Mouse (Mus musculus) hindbrain, embryonic 16.5 days (tissue): ENCODE results near the gene Srms. TPM values are rescaled to one million over a fixed set of nuclear protein-coding genes. Genes with fewer than 3 reads are reported as not detected.

Experiments used
- ATAC-seq: fragments of 200-750 bp; cut with Nextera tagmentation; 2 replicates; pipeline ENCODE4 v1.8.0; 2017; ENCODE audit warnings: moderate TSS enrichment, moderate library complexity
- H3K27ac ChIP-seq: fragments of 300-500 bp; sonication (generic); 2 replicates; pipeline ENCODE4 v1.5.1; 2014; ENCODE audit warnings: low read depth, mild to moderate bottlenecking, control low read depth, low read length, moderate library complexity
- H3K27me3 ChIP-seq: fragments of 300-500 bp; sonication (generic); replicated peaks from 2 replicates; pipeline ENCODE4 v1.6.1; 2014; ENCODE audit warnings: low read length; ENCODE audit not compliant: control insufficient read depth, insufficient read depth
- H3K36me3 ChIP-seq: fragments of 300-500 bp; sonication (generic); 2 replicates; pipeline ENCODE4 v1.6.1; 2014; ENCODE audit warnings: mild to moderate bottlenecking, low read length, moderate library complexity, mixed read lengths; ENCODE audit not compliant: control insufficient read depth, insufficient read depth
- H3K4me1 ChIP-seq: fragments of 300-500 bp; sonication (generic); 2 replicates; pipeline ENCODE4 v1.6.1; 2014; ENCODE audit warnings: low read depth, low read length; ENCODE audit not compliant: control insufficient read depth, insufficient read depth
- H3K4me2 ChIP-seq: fragments of 300-500 bp; sonication (generic); 2 replicates; pipeline ENCODE4 v1.6.1; 2014; ENCODE audit warnings: mild to moderate bottlenecking, low read length, control low read depth, moderate library complexity
- H3K4me3 ChIP-seq: fragments of 300-500 bp; sonication (generic); 2 replicates; pipeline ENCODE4 v1.5.1; 2014; ENCODE audit warnings: mild to moderate bottlenecking, low read length, control low read depth, moderate library complexity
- H3K9ac ChIP-seq: fragments of 300-500 bp; sonication (generic); 2 replicates; pipeline ENCODE4 v1.6.1; 2014; ENCODE audit warnings: low read depth, mild to moderate bottlenecking, control low read depth, low read length, moderate library complexity
- H3K9me3 ChIP-seq: fragments of 300-500 bp; sonication (generic); 2 replicates; pipeline ENCODE4 v1.6.1; 2014; ENCODE audit warnings: mild to moderate bottlenecking, low read length, moderate library complexity; ENCODE audit not compliant: control insufficient read depth
- WGBS: fragments of 180-500 bp; shearing (Covaris S2); extraction: QIAGEN DNeasy Blood & Tissue Kit; methylation state at CpG from one replicate; pipeline ENCODE4 v1.1.7; 2014; 5-methylcytosine and 5-hydroxymethylcytosine counted together
- polyA plus RNA-seq: library from polyadenylated mRNA; unstranded; fragments of >200 nt; fragmentation: Nextera tagmentation; extraction: Ambion mirVana; gene quantifications from 2 replicates; pipeline ENCODE4 v1.2.1, GENCODE M21; 2015

Srms gene
- polyA plus RNA-seq, 1 experiment from 2014 or later = 0.21 TPM

DNA sequence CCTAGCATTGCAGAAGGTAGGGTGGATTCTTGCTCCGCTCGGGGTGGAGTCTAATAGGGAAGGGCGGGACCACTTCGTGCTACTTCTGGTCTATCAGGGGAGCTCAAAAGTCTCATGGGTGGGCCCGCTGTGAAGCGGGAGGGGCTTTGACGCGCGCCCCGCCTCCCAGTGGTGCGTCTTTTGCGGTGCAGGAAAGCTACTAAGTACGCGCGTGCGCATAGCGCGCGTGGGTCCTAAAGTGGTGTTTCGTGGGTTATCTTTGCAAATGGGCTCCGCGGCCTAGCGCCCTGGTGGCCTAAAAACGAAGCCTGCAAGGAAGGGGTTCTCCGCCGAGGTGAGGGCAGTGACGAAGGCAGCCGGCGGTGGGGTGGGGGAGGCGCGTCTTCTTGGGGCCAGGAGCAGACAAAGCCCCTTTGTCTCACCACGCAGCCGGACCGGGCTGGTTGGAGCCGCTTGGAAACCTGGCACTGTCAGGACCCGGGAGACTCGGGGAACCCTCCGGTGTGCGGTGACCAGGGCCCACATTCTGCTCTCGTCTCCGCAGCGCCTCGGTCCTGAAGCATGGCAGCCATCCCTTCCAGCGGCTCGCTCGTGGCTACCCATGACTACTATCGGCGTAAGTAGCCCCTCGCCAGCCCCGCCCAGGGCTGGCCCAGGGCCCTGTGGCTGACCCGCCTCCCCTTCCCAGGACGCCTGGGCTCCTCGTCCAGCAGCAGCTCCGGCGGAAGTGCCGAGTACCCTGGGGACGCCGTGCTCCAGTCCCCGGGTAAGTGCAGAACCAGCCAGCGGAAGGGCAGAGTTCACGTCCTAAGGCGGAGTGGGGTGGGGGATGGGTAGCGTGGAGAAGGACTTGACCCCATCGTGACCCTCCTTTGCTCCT is 25.6 kb downstream of the Srms start, which contains the start of gene Ppdpf:
TSS of gene Ppdpf (plus strand) at position 127 of the 880 bp plus-strand sequence.
- peak; percentile 92 for ATAC-seq
- under 1% methylated on average over 64 of the region's 64 CpGs for WGBS

DNA sequence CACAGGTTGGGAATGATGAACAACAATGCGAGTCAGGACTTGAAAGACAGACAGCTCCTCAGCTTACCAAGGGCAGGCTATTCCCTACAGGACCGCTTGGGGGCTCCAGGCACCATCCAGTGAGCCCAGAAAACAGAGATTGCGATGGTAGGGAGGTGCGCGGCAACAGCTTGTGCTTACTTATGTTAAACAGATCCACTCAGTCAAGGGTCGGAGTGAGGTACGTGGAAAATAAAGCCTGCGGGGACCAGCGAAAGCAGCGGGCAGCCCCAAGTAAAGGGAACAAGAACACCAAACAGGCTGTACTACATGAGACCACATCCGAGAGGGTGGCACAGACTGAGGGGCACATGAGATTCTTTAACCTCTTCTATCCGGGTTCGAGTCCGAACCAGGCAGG is 26.4 kb downstream of the Srms start:
- Histone ChIP-seq H3K9me3 (no peaks in the 10 kb centered on the region), H3K4me3 (peak overlapping the region; percentile 71), H3K4me1 (peaks cover 8% of the 10 kb centered on the region), H3K4me2 (peak overlapping the region; percentile 72), H3K27ac (peak overlapping the region; percentile 96), H3K27me3 (no peaks in the 10 kb centered on the region), H3K9ac (peak overlapping the region; percentile 94), H3K36me3 (peaks cover 6% of the 10 kb centered on the region; the same call in 1 of the 2 replicates)
- ATAC-seq = peak; percentile 82
- WGBS = 2% methylated on average over 14 of the region's 14 CpGs

More for the DNA sequence above, 25.6 kb downstream of the Srms start, which contains the start of gene Ppdpf:
- Histone ChIP-seq H3K36me3 (peaks cover 6% of the 10 kb centered on the region; the same call in 1 of the 2 replicates), H3K27ac (peak within 1 kb of the TSS; percentile 96), H3K4me1 (peaks cover 8% of the 10 kb centered on the region), H3K27me3 (no peaks in the 10 kb centered on the region), H3K9ac (peak within 1 kb of the TSS; percentile 94), H3K4me2 (peak within 1 kb of the TSS; percentile 72), H3K4me3 (peak within 1 kb of the TSS; percentile 71), H3K9me3 (no peaks in the 10 kb centered on the region)

DNA sequence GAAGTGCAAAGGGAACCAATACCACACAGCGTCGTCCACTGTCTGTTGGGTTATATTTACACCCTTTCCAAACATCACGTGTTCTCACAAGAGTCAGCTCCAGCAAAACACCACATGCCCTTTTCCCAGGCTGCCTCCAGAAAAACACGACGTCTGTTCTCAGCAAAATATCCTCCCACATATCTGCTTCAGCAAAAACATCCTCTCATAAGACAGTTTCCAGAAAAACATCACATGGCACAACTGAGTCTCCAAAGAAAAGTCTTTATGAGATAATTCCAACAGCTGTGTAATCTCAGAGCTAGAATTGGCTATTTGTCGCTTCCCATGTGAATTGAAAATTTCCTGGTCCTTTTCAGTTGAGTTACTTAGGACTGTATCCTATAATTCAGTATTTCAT is 32.1 kb downstream of the Srms start:
- Histone ChIP-seq H3K9ac (no peak overlapping the region), H3K27me3 (0 out of 2 replicates have a peak, but pooled peaks cover 3% of the 10 kb centered on the region), H3K9me3 (no peaks in the 10 kb centered on the region), H3K36me3 (no peaks in the 10 kb centered on the region), H3K27ac (no peak overlapping the region), H3K4me1 (no peaks in the 10 kb centered on the region), H3K4me3 (no peak overlapping the region), H3K4me2 (no peak overlapping the region)
- WGBS = 84% methylated on average over 6 of the region's 6 CpGs
- ATAC-seq = no peak

DNA sequence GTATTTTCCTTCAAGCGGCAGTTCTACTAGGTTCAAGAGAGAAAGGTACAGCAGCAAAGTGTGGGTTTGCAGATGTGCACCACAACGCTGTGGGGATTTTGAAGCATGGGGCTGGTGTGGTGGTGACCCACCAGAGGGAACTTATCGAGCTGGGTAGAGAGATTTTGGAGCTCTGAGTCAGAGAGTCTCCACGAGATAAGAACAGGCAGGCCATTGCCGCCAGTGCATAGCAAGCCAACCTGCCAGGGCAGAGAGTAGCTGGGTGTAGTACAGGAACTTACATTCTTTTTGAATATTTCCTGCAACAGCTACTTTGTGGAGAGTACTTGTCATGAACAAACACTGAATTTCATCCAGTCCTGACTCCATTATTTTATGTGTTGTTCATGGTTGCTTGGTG is 34.5 kb downstream of the Srms start:
- H3K27me3 ChIP-seq = 0 out of 2 replicates have a peak, but pooled peaks cover 3% of the 10 kb centered on the region
- no peak for ATAC-seq
- no peak overlapping the region for H3K4me2 ChIP-seq
- H3K4me3 ChIP-seq = no peak overlapping the region
- H3K9me3 ChIP-seq = no peaks in the 10 kb centered on the region
- no peaks in the 10 kb centered on the region for H3K4me1 ChIP-seq
- WGBS = 90% methylated on average over 5 of the region's 5 CpGs
- H3K9ac ChIP-seq = no peak overlapping the region
- H3K36me3 ChIP-seq = no peaks in the 10 kb centered on the region
- H3K27ac ChIP-seq = no peak overlapping the region

DNA sequence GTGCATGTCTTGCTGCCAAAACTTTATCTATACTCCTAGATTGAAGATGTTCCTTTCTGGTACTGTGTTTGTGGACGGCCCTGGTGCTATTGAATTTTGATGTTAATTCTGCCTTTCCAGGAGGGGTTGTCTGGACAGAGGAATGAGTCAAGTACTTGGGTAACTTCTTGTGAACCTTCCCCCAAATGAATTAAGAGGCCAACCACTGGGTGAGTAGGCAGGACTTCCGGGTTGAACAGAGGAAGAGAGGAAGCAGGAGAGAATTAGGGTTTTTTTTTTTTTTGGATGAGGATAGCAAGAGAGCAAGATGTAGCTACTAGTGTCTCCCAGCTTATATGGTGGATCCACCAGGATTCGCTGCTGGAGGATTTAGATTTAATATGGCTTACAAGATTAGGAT is 35.0 kb downstream of the Srms start:
- Histone ChIP-seq H3K9me3 (no peaks in the 10 kb centered on the region), H3K27ac (no peak overlapping the region), H3K9ac (no peak overlapping the region), H3K27me3 (0 out of 2 replicates have a peak, but pooled peaks cover 3% of the 10 kb centered on the region), H3K4me3 (no peak overlapping the region), H3K36me3 (no peaks in the 10 kb centered on the region), H3K4me1 (no peaks in the 10 kb centered on the region), H3K4me2 (no peak overlapping the region)
- 81% methylated on average over 3 of the region's 3 CpGs for WGBS
- no peak for ATAC-seq

DNA sequence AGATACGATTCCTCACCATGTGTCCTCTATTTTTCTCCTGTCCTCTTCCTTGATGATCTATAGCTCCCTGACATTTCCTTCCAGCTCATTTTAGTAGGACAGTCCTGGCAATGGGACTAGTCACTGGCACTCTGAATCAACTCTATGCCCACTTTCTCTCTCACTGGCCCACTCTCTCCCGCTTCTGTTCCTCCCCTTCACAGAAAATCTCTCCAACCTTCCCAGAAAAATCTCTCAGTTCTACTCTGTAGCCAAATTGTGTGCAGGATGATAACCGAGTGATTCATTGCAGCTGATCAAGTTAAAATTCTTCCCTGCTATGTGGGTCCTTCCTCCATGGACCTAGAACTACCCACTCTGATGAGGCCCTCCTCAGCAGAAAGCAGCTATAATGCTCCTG is 38.3 kb downstream of the Srms start:
- no peaks in the 10 kb centered on the region for H3K9me3 ChIP-seq
- no peak overlapping the region for H3K9ac ChIP-seq
- H3K27me3 ChIP-seq = no peaks in the 10 kb centered on the region
- 85% methylated on average over 3 of the region's 3 CpGs for whole genome bisulfite sequencing
- no peaks in the 10 kb centered on the region for H3K4me1 ChIP-seq
- H3K36me3 ChIP-seq = no peaks in the 10 kb centered on the region
- H3K4me3 ChIP-seq = no peak overlapping the region
- H3K27ac ChIP-seq = no peak overlapping the region
- no peak overlapping the region for H3K4me2 ChIP-seq
- no peak for ATAC-seq

DNA sequence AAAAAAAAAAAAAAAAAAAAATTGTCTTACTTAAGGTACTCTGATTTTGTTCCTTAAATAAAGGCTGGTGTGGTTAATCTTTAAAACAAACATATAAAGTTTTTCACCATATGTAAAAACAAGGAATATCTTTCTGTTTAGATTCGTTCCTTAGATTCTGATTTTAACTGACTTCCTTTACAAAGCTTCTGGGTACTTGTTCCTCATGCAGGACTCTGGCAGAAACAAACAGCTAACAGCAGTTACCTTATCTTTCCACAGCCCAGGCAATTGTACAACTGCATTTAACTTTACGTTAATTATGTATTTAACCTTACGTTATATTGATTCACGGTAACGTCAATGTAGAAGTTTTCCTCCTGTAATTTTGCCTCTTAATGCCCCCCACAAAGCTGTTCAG is 46.5 kb downstream of the Srms start:
- Histone ChIP-seq H3K9ac (no peak overlapping the region), H3K9me3 (no peaks in the 10 kb centered on the region), H3K27ac (no peak overlapping the region), H3K27me3 (no peaks in the 10 kb centered on the region), H3K4me2 (no peak overlapping the region), H3K4me3 (no peak overlapping the region), H3K4me1 (no peaks in the 10 kb centered on the region), H3K36me3 (no peaks in the 10 kb centered on the region)
- WGBS = 84% methylated on average over 5 of the region's 5 CpGs
- no peak for ATAC-seq

DNA sequence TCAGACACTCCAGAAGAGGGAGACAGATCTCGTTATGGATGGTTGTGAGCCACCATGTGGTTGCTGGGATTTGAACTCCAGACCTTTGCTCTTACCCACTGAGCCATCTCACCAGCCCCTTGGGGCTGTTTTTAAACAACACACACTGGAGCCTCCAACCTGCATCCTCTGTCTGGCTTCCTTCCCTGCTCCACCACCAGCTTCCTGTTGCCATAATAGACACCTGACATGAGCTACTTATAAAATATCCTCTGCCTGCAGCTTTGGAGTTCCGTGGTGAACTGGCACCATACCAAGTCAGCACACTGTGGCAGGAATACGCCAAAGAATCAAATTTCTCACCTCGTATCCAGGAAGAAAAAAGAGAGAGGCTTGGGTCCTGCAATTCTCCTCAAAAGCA is 52.2 kb downstream of the Srms start:
- no peak overlapping the region for H3K27ac ChIP-seq
- H3K4me2 ChIP-seq = no peak overlapping the region
- no peaks in the 10 kb centered on the region for H3K27me3 ChIP-seq
- no peaks in the 10 kb centered on the region for H3K9me3 ChIP-seq
- H3K9ac ChIP-seq = no peak overlapping the region
- H3K4me3 ChIP-seq = no peak overlapping the region
- ATAC-seq = no peak
- 69% methylated on average over 4 of the region's 4 CpGs for WGBS
- no peaks in the 10 kb centered on the region for H3K36me3 ChIP-seq
- peaks cover 17% of the 10 kb centered on the region for H3K4me1 ChIP-seq

DNA sequence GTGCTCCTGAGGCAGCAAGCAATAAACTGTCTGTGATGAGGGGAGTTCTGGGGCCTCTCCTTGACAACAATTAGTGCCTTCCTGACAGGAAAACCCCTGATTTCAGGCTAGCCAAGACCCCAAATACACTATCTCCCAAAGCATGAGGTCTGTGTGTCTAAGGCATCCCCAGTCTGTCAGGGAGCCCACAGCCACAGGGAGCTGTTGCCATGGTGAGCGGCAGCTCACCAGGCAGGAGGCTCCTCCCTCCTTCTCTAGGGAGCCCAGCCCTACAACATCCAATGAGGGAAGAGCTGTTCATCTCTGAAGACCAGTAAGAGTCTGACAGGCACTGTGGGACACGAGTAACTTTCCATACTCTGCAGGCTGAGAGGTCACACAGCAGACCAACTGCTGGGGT is 53.2 kb downstream of the Srms start:
- WGBS = 0% methylated on average over 2 of the region's 2 CpGs
- H3K9ac ChIP-seq = peak overlapping the region; percentile 23; the same call in 1 of the 2 replicates

More for the DNA sequence above, 53.2 kb downstream of the Srms start:
- H3K27ac ChIP-seq = peak overlapping the region; percentile 68
- peak; percentile 79 for ATAC-seq
- H3K9me3 ChIP-seq = no peaks in the 10 kb centered on the region
- no peak overlapping the region for H3K4me3 ChIP-seq
- peaks cover 26% of the 10 kb centered on the region for H3K4me1 ChIP-seq
- no peak overlapping the region for H3K4me2 ChIP-seq
- H3K27me3 ChIP-seq = no peaks in the 10 kb centered on the region
- H3K36me3 ChIP-seq = no peaks in the 10 kb centered on the region
